ENCODE assay signal across 16 mouse cellular contexts in genomic region chr16:3965534-3965933, GRCm38 (mm10).
"Had no signal": no experiment of that assay in that cellular context is flagged by ENCODE, and none has a peak within 500 bp of the region (broad histone marks: within the 10 kb centered on the region; RNA-seq: fewer than 3 reads in every experiment).

No protein-coding gene starts in this region.

- H3K9me3 ChIP-seq: liver, embryonic 15.5 days; midbrain, embryonic 10.5 days; midbrain, embryonic 12.5 days; neural tube, embryonic 12.5 days; stomach, embryonic 15.5 days had no signal

- H3K27ac ChIP-seq: liver, embryonic 15.5 days; midbrain, embryonic 10.5 days; midbrain, embryonic 12.5 days; neural tube, embryonic 12.5 days; stomach, embryonic 15.5 days had no signal

- H3K36me3 ChIP-seq: liver, embryonic 15.5 days; midbrain, embryonic 10.5 days; midbrain, embryonic 12.5 days; neural tube, embryonic 12.5 days; stomach, embryonic 15.5 days had no signal

- ATAC-seq: midbrain, embryonic 16.5 days had no signal

- H3K27me3 ChIP-seq: liver, embryonic 15.5 days; midbrain, embryonic 12.5 days; neural tube, embryonic 12.5 days; stomach, embryonic 15.5 days had no signal

- H3K9ac ChIP-seq: liver, embryonic 15.5 days; lung, embryonic 14.5 days; midbrain, embryonic 12.5 days; neural tube, embryonic 12.5 days; stomach, embryonic 15.5 days had no signal

- H3K4me3 ChIP-seq: liver, embryonic 15.5 days; midbrain, embryonic 10.5 days; midbrain, embryonic 12.5 days; myocyte; neural tube, embryonic 12.5 days; stomach, embryonic 15.5 days had no signal

- DNase-seq: lung, adult 18-20 months; lung, embryonic 14.5 days; lung, postnatal 10 days; lung, postnatal 4 days; midbrain, embryonic 14.5 days; right cerebral cortex, postnatal 14 days; thymus, adult 2 months; thymus, postnatal 25 days; thymus, postnatal 4 days had no signal

- H3K4me2 ChIP-seq: liver, embryonic 15.5 days; lung, embryonic 14.5 days; midbrain, embryonic 12.5 days; neural tube, embryonic 12.5 days; stomach, embryonic 15.5 days had no signal

- H3K4me1 ChIP-seq: liver, embryonic 15.5 days; midbrain, embryonic 10.5 days; midbrain, embryonic 12.5 days; neural tube, embryonic 12.5 days; stomach, embryonic 15.5 days had no signal
